Mouse (Mus musculus) forebrain, embryonic 16.5 days (tissue): ENCODE measurements at regions not wholly inside any gene's neighbourhood (a gene's known extent, or its start where the extent isn't known, plus 50 kb on each side); places are given as distances from the start of the nearest gene placed in this dataset.
A peak's percentile ranks its signal among the peaks of the same experiment; 100 is the strongest.
"Not testable (repeated sequence)": the region's sequence is repeated elsewhere in the genome, so short reads cannot be mapped to it uniquely, and the experiment has no call there.

Experiments
- ATAC-seq: fragments of 200-750 bp; cut with Nextera tagmentation; 2 replicates; pipeline ENCODE4 v1.8.0; 2017; ENCODE audit warnings: mild to moderate bottlenecking, moderate library complexity
- H3K27ac ChIP-seq: fragments of 300-500 bp; sonication (generic); 2 replicates; pipeline ENCODE4 v1.5.1; 2014; ENCODE audit warnings: low read length, control low read depth
- H3K27me3 ChIP-seq: fragments of 300-500 bp; sonication (generic); replicated peaks from 2 replicates; pipeline ENCODE4 v1.6.1; 2014; ENCODE audit warnings: low read length; ENCODE audit not compliant: control insufficient read depth, insufficient read depth
- H3K36me3 ChIP-seq: fragments of 300-500 bp; sonication (generic); 2 replicates; pipeline ENCODE4 v1.6.1; 2014; ENCODE audit not compliant: control insufficient read depth, insufficient read depth
- H3K4me1 ChIP-seq: fragments of 300-500 bp; sonication (generic); replicated peaks from 2 replicates; pipeline ENCODE4 v1.6.1; 2014; ENCODE audit warnings: low read length; ENCODE audit not compliant: control insufficient read depth, insufficient read depth
- H3K4me2 ChIP-seq: fragments of 300-500 bp; sonication (generic); 2 replicates; pipeline ENCODE4 v1.6.1; 2014; ENCODE audit warnings: mild to moderate bottlenecking, low read length, control low read depth
- H3K4me3 ChIP-seq: fragments of 300-500 bp; sonication (generic); replicated peaks from 2 replicates; pipeline ENCODE4 v1.5.1; 2014; ENCODE audit warnings: mild to moderate bottlenecking, low read length, control low read depth
- H3K9ac ChIP-seq: fragments of 300-500 bp; sonication (generic); replicated peaks from 2 replicates; pipeline ENCODE4 v1.6.1; 2014; ENCODE audit warnings: low read depth, low read length, control low read depth
- H3K9me3 ChIP-seq: fragments of 300-500 bp; sonication (generic); 2 replicates; pipeline ENCODE4 v1.6.1; 2016; ENCODE audit warnings: low read length; ENCODE audit not compliant: control insufficient read depth
- WGBS: fragments of 180-500 bp; shearing (Covaris S2); extraction: QIAGEN DNeasy Blood & Tissue Kit; methylation state at CpG from one replicate; pipeline ENCODE4 v1.1.7; 2014; 5-methylcytosine and 5-hydroxymethylcytosine counted together

- H3K27ac ChIP-seq = peak overlapping the region; percentile 43
- peak; percentile 85 for ATAC-seq
- no peaks in the 10 kb centered on the region for H3K27me3 ChIP-seq
- no peak overlapping the region for H3K9ac ChIP-seq
- WGBS = 55% methylated on average over 14 of the region's 14 CpGs
- no peak overlapping the region for H3K4me3 ChIP-seq
- H3K4me1 ChIP-seq = peaks cover 11% of the 10 kb centered on the region
- H3K36me3 ChIP-seq = no peaks in the 10 kb centered on the region
- 0 out of 2 replicates have a peak, but pooled peaks cover 2% of the 10 kb centered on the region for H3K9me3 ChIP-seq
- no peak overlapping the region for H3K4me2 ChIP-seq
Observed at GRCm38 (mm10) chr13:111309848-111310692, 55.3 kb downstream of the Actbl2 start.

DNA sequence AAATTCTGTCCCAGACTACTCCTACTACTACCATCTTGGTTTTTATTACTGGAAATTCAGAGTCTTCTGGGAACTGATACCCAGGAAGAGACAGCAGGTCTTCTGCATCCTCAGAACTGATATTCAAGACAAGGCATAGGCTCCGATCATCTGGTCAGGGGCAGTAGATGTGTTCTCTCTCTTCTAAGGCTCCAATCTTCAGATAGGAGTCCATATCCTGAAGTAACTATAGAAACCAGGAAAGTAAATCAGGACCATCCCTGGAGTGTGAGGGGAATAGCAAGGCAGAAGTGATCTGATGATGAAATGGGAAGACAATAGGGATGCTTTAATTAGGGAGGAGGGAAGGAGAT is 55.9 kb downstream of the Actbl2 start:
- no peak; the same call in 1 of the 2 replicates for ATAC-seq
- no peak overlapping the region for H3K4me3 ChIP-seq
- peak overlapping the region; percentile 26; the same call in 1 of the 2 replicates for H3K27ac ChIP-seq
- 0 out of 2 replicates have a peak, but pooled peaks cover 2% of the 10 kb centered on the region for H3K9me3 ChIP-seq
- H3K27me3 ChIP-seq = no peaks in the 10 kb centered on the region
- WGBS = 84% methylated on average over 1 of the region's 1 CpGs
- H3K9ac ChIP-seq = no peak overlapping the region
- no peaks in the 10 kb centered on the region for H3K36me3 ChIP-seq
- no peak overlapping the region for H3K4me2 ChIP-seq
- peaks cover 11% of the 10 kb centered on the region for H3K4me1 ChIP-seq

GRCm38 (mm10) chr13:111313506-111313905 is 58.7 kb downstream of the Actbl2 start:
- H3K4me1 ChIP-seq = peaks cover 11% of the 10 kb centered on the region
- H3K9me3 ChIP-seq, H3K27ac ChIP-seq, H3K4me2 ChIP-seq, H3K36me3 ChIP-seq, H3K27me3 ChIP-seq, ATAC-seq, H3K4me3 ChIP-seq, H3K9ac ChIP-seq: not testable (repeated sequence)
- 84% methylated on average over 3 of the region's 3 CpGs for WGBS

DNA sequence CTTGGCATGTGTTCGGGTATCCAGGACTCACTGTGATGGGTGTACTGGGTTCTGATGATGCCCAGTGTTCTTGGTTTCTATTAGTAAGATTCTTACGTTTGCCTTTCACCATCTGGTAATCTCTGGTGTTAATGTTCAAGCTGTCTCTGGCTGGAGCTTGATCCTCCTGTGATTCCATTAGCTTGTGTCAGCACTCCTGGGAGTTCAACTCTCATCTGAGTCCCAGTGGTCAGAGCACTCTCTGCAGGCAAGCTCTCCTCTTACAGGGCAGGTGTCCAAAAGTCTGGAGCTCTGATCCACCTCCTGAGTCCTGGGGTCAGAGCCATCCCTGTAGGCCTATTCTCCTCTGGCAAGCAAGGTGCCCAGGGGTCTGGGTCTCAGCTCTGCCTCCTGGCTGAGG is 63.1 kb downstream of the Actbl2 start:
- not testable (repeated sequence) for H3K4me2 ChIP-seq
- WGBS = 84% methylated on average over 2 of the region's 2 CpGs

GRCm38 (mm10) chr13:111323206-111323605 is 68.4 kb downstream of the Actbl2 start:
- Histone ChIP-seq H3K4me2 (no peak overlapping the region), H3K27ac (no peak overlapping the region), H3K9ac (no peak overlapping the region), H3K4me1 (peaks cover 3% of the 10 kb centered on the region), H3K36me3 (no peaks in the 10 kb centered on the region), H3K27me3 (no peaks in the 10 kb centered on the region), H3K9me3 (no peaks in the 10 kb centered on the region), H3K4me3 (no peak overlapping the region)
- ATAC-seq = peak; percentile 78; the same call in 1 of the 2 replicates
- 32% methylated on average over 8 of the region's 8 CpGs for WGBS

More for the DNA sequence above, 63.1 kb downstream of the Actbl2 start:
- not testable (repeated sequence) for H3K9me3 ChIP-seq, ATAC-seq, H3K27me3 ChIP-seq, H3K27ac ChIP-seq, H3K4me3 ChIP-seq, H3K4me1 ChIP-seq, H3K9ac ChIP-seq, H3K36me3 ChIP-seq

GRCm38 (mm10) chr13:111326096-111326665 is 71.4 kb downstream of the Actbl2 start:
- Histone ChIP-seq H3K27ac (no peak overlapping the region), H3K4me1 (peaks cover 3% of the 10 kb centered on the region), H3K4me3 (no peak overlapping the region), H3K27me3 (no peaks in the 10 kb centered on the region), H3K9ac (no peak overlapping the region), H3K4me2 (no peak overlapping the region), H3K36me3 (no peaks in the 10 kb centered on the region), H3K9me3 (no peaks in the 10 kb centered on the region)
- WGBS = 87% methylated on average over 16 of the region's 16 CpGs
- no peak for ATAC-seq

GRCm38 (mm10) chr13:111333035-111333434 is 78.2 kb downstream of the Actbl2 start:
- Histone ChIP-seq H3K4me3 (no peak overlapping the region), H3K4me2 (no peak overlapping the region), H3K9me3 (no peaks in the 10 kb centered on the region), H3K9ac (no peak overlapping the region), H3K36me3 (no peaks in the 10 kb centered on the region), H3K27me3 (no peaks in the 10 kb centered on the region), H3K27ac (no peak overlapping the region), H3K4me1 (no peaks in the 10 kb centered on the region)
- no peak for ATAC-seq
- 83% methylated on average over 3 of the region's 3 CpGs for WGBS

- no peaks in the 10 kb centered on the region for H3K36me3 ChIP-seq
- no peak overlapping the region for H3K27ac ChIP-seq
- H3K9ac ChIP-seq = no peak overlapping the region
- WGBS = 95% methylated on average over 4 of the region's 4 CpGs
- H3K4me3 ChIP-seq = no peak overlapping the region
- H3K4me2 ChIP-seq = no peak overlapping the region
- no peak for ATAC-seq
- no peaks in the 10 kb centered on the region for H3K27me3 ChIP-seq
- no peaks in the 10 kb centered on the region for H3K4me1 ChIP-seq
- H3K9me3 ChIP-seq = no peaks in the 10 kb centered on the region
Observed at GRCm38 (mm10) chr13:111333851-111334250, 79.0 kb downstream of the Actbl2 start.

DNA sequence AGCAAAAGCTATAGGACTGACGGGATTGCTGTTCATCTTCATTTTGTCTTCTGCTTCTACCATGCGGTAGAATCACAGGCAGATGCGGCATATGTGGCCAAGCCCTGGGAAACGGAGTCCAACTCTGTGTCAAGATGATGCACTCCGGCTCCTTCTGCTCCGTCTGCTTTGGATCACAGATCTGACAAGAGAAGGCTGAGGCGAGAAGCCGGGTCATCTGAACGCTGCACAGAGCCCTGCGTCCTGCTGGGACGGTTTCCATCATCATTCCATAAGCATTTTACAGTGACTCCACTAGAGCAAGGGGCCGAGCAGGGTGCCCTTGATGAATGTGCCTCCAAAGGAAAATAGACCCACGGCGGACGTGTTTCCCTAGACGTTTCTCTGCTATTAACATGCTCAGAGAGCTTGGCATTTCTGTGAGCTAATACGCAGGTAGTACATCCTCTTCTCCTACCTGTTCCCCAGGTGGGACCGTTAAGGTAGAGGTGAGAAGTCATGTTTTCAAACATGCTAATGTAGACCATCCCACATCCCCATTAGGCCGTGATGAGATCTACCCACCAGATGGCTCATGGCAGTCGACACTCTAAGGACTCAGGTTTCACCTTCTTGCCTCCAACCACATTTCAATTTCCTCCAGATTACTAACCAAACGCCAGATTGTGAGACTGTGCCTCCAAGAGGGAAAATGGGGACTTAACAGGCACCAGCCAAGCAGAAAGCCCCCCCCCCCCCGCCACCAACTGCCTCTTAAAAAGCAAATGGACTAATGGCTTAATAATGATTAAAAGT is 79.6 kb downstream of the Actbl2 start:
- H3K4me1 ChIP-seq = no peaks in the 10 kb centered on the region
- no peak overlapping the region for H3K27ac ChIP-seq
- no peak for ATAC-seq
- no peak overlapping the region for H3K4me3 ChIP-seq
- no peak overlapping the region for H3K9ac ChIP-seq
- H3K36me3 ChIP-seq = no peaks in the 10 kb centered on the region
- WGBS = 81% methylated on average over 22 of the region's 22 CpGs
- H3K9me3 ChIP-seq = no peaks in the 10 kb centered on the region
- H3K27me3 ChIP-seq = no peaks in the 10 kb centered on the region
- no peak overlapping the region for H3K4me2 ChIP-seq
